Mouse (Mus musculus) adrenal gland, adult 18-20 months (tissue): ENCODE measurements at regions not wholly inside any gene's neighbourhood (a gene's known extent, or its start where the extent isn't known, plus 50 kb on each side); places are given as distances from the start of the nearest gene placed in this dataset.
"Not testable (repeated sequence)": the region's sequence is repeated elsewhere in the genome, so short reads cannot be mapped to it uniquely, and the experiment has no call there.

Source experiments
- DNase-seq, 2 experiments: peaks; one replicate each; pipeline ENCODE4 v3.0.0; 2021 to 2022; ENCODE audit warnings: low spot score in 2 of 2

- DNase-seq = peak; percentile 23 to 41
Measured at GRCm38 (mm10) chr10:111354607-111355006, 56.1 kb downstream of the Bbs10 start.

GRCm38 (mm10) chr10:111358340-111358739, 59.9 kb downstream of the Bbs10 start:
- not testable (repeated sequence) for DNase-seq

GRCm38 (mm10) chr10:111361749-111362435, 63.4 kb downstream of the Bbs10 start:
- DNase-seq = no peak

GRCm38 (mm10) chr10:111363729-111364617, 65.5 kb downstream of the Bbs10 start:
- DNase-seq = no peak

DNA sequence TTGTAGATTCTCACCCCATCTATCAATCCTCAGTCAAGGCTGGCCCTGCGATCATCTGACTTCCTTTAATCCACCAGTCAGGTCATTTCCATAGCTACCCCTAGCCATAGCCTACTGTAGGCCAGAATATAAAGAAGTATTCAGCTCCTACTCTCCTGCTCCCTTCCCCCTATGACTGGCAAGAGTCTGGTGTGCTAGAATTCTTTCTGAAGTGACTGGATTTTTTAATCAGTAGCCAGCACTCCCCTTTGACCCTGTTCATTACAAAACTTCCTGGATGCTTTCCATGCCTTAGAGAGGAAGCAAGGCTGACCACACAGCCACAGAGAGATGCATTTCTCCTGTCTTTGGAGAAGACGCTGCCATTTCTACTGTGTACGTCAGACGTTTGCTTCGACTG, 66.5 kb downstream of the Bbs10 start:
- DNase-seq = no peak

- not testable (repeated sequence) for DNase-seq
Measured at GRCm38 (mm10) chr10:111369046-111369445, 70.6 kb downstream of the Bbs10 start.

DNA sequence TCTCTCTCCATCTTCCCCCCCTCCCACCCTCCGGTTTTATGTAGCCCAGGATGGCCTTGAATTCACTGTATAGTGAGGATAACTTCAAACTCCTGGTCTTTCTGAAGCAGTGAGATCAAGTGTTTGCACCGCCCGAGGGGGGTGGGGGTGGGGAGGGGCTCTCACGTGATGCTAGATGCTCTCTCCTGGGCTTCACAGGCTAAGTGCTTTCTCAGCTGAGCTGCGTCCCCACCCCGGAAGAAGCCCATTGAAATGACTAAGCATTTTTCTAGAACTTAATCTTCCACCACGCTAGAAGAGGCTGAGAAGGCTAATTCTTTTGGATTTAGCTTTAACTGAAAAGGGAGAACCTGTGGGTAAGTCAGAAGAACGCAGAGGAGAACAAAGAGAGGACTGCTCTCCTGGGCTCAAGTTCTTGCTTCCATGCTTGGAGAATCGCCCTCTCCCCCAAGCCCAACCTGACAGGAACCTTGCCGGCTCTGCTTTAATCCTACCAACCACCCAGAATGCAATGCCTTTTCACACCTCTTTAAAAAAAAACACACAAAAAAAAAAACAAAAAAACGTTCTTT, 79.7 kb downstream of the Bbs10 start:
- no peak for DNase-seq

- no peak for DNase-seq
Measured at GRCm38 (mm10) chr10:111381689-111382088, 83.2 kb downstream of the Bbs10 start.

GRCm38 (mm10) chr10:111382206-111382930, 83.9 kb downstream of the Bbs10 start:
- no peak for DNase-seq

DNA sequence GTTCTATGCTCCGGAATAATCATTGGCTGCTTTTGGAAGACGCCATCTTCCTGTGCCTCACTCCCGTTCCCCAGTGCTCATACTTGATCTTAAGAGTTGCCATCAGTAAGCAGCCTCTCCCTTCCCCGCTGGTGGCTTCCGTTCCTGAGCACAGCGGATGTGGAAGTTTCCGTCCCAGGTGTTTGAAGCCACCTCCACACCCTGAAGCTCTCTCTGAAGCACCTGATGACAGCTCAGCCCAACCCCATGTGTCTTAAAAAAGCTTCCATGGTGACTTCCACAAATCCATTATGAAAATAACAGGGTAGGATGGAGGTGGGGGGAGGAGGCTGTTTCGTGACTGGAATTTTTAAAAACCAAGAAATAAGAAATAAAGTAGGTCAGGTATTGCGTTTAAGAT, 87.1 kb downstream of the Bbs10 start:
- DNase-seq = no peak

- DNase-seq = no peak
Measured at GRCm38 (mm10) chr10:111387869-111388538, 85.0 kb upstream of the Nap1l1 start.

- DNase-seq = no peak
Measured at GRCm38 (mm10) chr10:111388545-111389320, 84.3 kb upstream of the Nap1l1 start.

GRCm38 (mm10) chr10:111389890-111390289, 83.1 kb upstream of the Nap1l1 start:
- peak; percentile 80 to 84 for DNase-seq

DNA sequence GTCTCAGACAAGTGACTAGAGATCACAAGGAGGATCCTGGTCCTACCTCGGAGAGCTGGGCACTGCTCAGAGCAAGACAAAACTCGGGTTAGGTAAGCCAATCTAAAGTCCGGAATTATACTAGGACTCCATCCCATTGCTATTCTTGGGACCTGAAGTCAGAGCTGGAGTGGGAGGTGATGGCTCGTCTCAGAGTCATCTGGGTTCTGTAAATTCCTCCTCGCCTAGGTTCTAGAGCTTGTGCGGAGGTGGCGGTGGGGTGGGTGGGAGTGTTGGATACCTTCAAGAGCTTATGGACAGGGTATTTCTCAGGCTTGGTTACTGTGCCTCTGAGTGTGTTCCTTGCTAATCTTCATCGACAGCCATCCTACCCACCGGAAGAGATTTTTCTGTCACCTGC, 78.6 kb upstream of the Nap1l1 start:
- DNase-seq = no peak

DNA sequence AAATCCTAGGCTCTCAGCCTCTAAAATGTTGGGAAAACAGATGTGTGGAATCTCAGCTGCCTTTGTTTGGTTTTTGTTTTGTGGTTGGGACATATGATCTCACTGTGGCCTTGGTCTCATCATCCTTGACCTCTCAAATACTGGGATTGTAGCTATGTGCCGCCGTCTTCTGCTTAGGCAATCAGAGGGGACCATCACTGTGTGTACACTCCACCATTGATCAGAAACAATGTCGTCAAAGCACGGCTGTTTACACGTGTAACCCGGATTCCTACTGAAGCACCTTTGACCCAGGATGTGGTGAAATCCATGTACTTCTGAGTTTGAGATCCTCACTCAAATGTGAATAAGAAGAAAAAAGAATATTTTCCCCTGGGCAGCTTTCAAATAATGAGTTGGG, 68.0 kb upstream of the Nap1l1 start:
- DNase-seq = no peak

DNA sequence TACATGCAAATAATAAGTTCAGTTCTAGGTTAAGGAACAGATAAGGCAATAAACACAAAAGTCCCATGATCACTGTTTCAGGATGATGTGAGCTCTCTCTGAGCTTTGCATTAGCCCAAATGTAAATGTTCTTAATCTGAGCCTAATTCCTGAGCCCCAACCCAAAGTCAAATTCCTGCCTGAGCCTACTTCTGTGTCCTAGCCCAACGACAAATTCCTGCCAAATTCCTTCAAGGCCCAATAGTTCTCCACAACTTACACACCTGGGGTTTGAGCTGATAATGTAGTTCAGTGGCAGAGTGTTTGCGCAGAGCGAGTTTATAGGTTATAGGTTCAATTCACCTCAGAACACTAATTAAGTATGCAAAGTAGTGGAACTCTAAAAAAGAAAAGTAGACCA, 64.1 kb upstream of the Nap1l1 start:
- DNase-seq = no peak

GRCm38 (mm10) chr10:111409497-111409896, 63.5 kb upstream of the Nap1l1 start:
- DNase-seq = no peak

- no peak for DNase-seq
Measured at GRCm38 (mm10) chr10:111410121-111410520, 62.9 kb upstream of the Nap1l1 start.

DNA sequence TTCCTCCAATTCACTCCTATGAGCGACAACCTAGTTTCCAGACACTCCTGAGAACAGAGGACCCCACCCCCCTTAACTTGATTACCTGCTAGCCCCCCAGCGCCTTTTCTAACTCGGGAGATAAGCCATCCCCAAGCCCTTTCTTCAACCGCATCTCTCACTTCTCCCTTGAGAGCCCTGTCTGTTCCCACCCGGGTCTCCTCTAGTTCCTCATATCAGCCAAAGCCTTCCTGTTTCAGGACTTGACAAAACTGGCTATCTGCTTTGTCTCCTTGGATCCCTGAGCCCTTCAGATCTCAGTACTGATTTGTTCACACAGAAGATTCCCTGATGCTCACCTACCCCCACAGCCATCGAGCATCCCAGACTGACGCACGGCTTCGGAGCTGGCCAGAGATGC, 61.5 kb upstream of the Nap1l1 start:
- no peak for DNase-seq

DNA sequence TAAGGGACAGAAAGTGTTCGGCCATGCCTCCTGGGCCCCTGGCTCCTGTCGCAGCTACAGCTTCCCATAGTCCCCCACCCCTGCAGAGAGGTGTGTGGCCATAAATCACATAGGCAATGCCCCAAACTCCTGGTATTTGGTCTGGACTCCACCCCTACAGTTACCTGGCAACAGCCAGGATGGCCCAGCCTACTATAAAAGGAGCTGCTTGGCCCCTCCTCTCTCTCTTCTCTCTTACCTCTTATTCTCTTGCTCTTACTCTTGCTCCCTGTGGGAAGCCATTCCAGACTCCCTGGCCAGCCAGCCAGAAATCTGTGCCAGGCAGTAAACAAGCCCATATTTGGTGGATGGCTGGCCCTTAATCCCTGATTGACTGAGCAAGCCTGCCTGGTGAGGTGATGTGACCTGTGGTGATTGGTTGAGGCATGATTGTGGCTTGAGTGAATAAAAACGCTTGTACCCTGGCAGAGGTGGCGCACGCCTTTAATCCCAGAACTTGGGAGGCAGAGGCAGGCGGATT, 56.4 kb upstream of the Nap1l1 start:
- no peak for DNase-seq
